Mouse (Mus musculus): ENCODE results near the gene Trpc4ap. TPM values are rescaled to one million over a fixed set of nuclear protein-coding genes. Genes with fewer than 3 reads are reported as not detected.

Gene Trpc4ap
- polyA plus RNA-seq, 1 experiment from 2014 or later = 153 TPM

DNA sequence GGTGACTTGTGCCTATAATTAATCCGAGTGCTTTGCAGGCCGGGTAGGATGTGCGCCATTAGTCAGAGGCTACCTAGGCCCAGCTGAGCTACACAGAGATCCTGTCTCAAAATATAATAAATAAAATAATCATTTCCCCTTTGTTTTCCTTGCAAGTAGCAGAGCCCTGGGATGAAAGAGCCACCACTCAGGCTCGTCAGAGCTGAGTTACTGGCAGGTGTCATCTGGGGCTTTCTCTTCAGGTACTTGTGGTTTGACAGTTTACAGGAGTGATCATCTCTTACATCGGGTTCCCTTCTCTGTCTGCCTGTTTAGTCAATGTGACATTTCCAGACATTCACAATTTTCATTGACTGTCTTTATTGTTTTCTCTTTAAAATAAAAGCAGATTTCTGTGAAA is 5.6 kb downstream of the Trpc4ap start:
- DNase-seq (ENCODE audit: low spot score) (no peak), ATAC-seq (no peak)
- H3K4me3 ChIP-seq (ENCODE audit: low read depth, low read length) = no peak overlapping the region

DNA sequence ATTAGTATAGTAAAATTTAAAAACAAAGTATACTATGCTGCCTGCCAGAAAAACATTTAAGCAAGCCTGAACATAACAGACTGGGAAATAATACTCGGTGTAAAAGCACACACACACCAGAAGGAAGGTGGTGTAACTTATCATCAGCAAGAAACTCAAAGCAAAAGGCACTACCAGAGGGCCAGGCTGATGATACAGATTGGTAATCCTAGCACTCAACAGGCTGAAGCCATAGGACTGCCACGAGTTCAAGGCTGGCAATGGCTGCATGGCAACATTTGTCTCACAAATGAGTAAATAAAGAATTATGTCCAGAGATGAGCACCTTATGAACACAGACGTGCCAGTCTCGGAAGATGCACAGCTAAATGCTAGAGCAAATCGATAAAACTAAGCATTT is 8.4 kb downstream of the Trpc4ap start:
- DNase-seq (ENCODE audit: low spot score) (no peak), ATAC-seq (no peak)
- H3K4me3 ChIP-seq (ENCODE audit: low read depth, low read length) = no peak overlapping the region
- no peaks in the 10 kb centered on the region for H3K9me3 ChIP-seq (replicated peaks; ENCODE audit: control insufficient read depth, low read length)
- H3K36me3 ChIP-seq (ENCODE audit: control insufficient read depth, insufficient read depth, low read length) = peaks cover 14% of the 10 kb centered on the region
- no peaks in the 10 kb centered on the region for H3K27me3 ChIP-seq (replicated peaks; ENCODE audit: control insufficient read depth, insufficient read depth, low read length)
- H3K4me2 ChIP-seq (ENCODE audit: low read length) = no peak overlapping the region
- 94% methylated on average over 5 of the region's 5 CpGs for WGBS
- no peak overlapping the region for H3K9ac ChIP-seq (ENCODE audit: low read length)
- no peaks in the 10 kb centered on the region for H3K4me1 ChIP-seq (ENCODE audit: control insufficient read depth, insufficient read depth, low read length)
- no peak overlapping the region for H3K27ac ChIP-seq (ENCODE audit: low read depth, low read length)

More for the DNA sequence above, 5.6 kb downstream of the Trpc4ap start:
- Histone ChIP-seq H3K9me3 (replicated peaks; ENCODE audit: control insufficient read depth, low read length) (no peaks in the 10 kb centered on the region), H3K27ac (ENCODE audit: low read depth, low read length) (no peak overlapping the region), H3K9ac (ENCODE audit: low read length) (no peak overlapping the region), H3K27me3 (replicated peaks; ENCODE audit: control insufficient read depth, insufficient read depth, low read length) (no peaks in the 10 kb centered on the region), H3K36me3 (ENCODE audit: control insufficient read depth, insufficient read depth, low read length) (peaks cover 14% of the 10 kb centered on the region), H3K4me2 (ENCODE audit: low read length) (no peak overlapping the region), H3K4me1 (ENCODE audit: control insufficient read depth, insufficient read depth, low read length) (peaks cover 13% of the 10 kb centered on the region)
- 88% methylated on average over 5 of the region's 5 CpGs for WGBS

DNA sequence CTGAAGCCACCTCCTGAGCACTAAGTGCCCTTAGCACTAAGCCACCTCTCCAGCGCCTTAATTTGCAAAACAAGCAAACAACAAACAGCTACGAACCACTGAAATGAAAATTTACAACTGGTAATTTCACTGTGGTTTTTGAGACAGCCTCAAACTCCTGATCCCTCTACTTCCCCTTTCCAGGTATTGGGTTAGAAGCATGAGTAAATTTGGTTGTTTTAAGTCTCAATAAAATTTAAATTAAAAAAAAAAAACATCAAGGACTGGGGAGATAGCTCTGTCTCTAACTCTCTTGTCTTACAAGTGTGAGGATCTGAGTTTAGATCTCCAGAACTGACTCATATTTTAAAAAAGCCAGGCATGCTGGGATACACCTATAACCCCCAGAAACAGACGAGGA is 9.0 kb downstream of the Trpc4ap start:
- no peaks in the 10 kb centered on the region for H3K9me3 ChIP-seq (replicated peaks; ENCODE audit: control insufficient read depth, low read length)
- no peak for DNase-seq (ENCODE audit: low spot score)
- no peak overlapping the region for H3K4me2 ChIP-seq (ENCODE audit: low read length)
- no peak overlapping the region for H3K9ac ChIP-seq (ENCODE audit: low read length)
- ATAC-seq = no peak
- no peaks in the 10 kb centered on the region for H3K4me1 ChIP-seq (ENCODE audit: control insufficient read depth, insufficient read depth, low read length)
- H3K36me3 ChIP-seq (ENCODE audit: control insufficient read depth, insufficient read depth, low read length) = peaks cover 14% of the 10 kb centered on the region
- WGBS = 75% methylated on average over 3 of the region's 3 CpGs
- no peak overlapping the region for H3K27ac ChIP-seq (ENCODE audit: low read depth, low read length)
- no peaks in the 10 kb centered on the region for H3K27me3 ChIP-seq (replicated peaks; ENCODE audit: control insufficient read depth, insufficient read depth, low read length)
- no peak overlapping the region for H3K4me3 ChIP-seq (ENCODE audit: low read depth, low read length)

DNA sequence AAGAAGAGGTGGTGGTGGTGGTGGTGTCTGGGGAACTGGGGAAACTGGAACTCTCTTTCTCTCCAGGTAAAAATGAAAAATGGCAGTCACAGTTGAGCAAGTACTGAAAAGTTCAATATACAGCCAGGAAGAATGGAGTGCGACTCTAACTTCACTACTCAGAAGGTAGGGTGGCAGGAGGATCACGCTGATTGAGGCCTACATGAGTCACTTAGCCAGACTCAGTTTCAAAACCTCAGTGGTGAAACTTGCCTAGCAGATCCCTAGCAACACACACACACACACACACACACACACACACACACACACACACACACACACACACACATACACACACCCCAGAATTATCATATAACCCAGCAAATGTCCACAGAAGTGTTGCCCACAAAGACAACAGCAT is 10.3 kb downstream of the Trpc4ap start:
- Histone ChIP-seq H3K27me3 (replicated peaks; ENCODE audit: control insufficient read depth, insufficient read depth, low read length) (no peaks in the 10 kb centered on the region), H3K4me1 (ENCODE audit: control insufficient read depth, insufficient read depth, low read length) (no peaks in the 10 kb centered on the region), H3K9ac (ENCODE audit: low read length) (no peak overlapping the region), H3K4me2 (ENCODE audit: low read length) (no peak overlapping the region), H3K4me3 (ENCODE audit: low read depth, low read length) (no peak overlapping the region), H3K27ac (ENCODE audit: low read depth, low read length) (no peak overlapping the region), H3K9me3 (replicated peaks; ENCODE audit: control insufficient read depth, low read length) (no peaks in the 10 kb centered on the region), H3K36me3 (ENCODE audit: control insufficient read depth, insufficient read depth, low read length) (peaks cover 7% of the 10 kb centered on the region; the same call in 1 of the 2 replicates)
- DNase-seq (ENCODE audit: low spot score) (no peak), ATAC-seq (no peak)
- WGBS = 94% methylated on average over 2 of the region's 2 CpGs

DNA sequence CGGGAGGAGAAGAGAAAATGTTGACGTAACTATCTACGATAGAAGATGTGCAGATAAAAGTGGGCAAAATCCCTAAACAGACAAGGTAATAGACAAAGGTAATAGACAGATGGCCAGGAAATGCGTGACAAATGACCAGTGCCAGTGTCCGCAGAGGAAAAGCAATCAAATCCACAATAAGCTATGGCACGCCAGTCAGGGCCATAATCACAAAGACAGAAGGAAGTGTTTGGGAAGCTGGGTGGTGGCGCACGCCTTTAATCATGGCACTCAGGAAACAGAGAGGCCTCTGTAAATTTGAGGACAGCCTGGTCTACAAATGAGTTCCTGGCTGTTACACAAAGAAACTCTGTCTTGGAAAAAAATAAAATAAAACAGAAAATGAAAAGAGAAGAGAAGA is 11.0 kb downstream of the Trpc4ap start:
- H3K27me3 ChIP-seq (replicated peaks; ENCODE audit: control insufficient read depth, insufficient read depth, low read length) = no peaks in the 10 kb centered on the region
- no peak overlapping the region for H3K27ac ChIP-seq (ENCODE audit: low read depth, low read length)
- H3K9me3 ChIP-seq (replicated peaks; ENCODE audit: control insufficient read depth, low read length) = no peaks in the 10 kb centered on the region
- DNase-seq (ENCODE audit: low spot score) (no peak), ATAC-seq (no peak)
- no peak overlapping the region for H3K4me2 ChIP-seq (ENCODE audit: low read length)
- no peak overlapping the region for H3K4me3 ChIP-seq (ENCODE audit: low read depth, low read length)
- H3K4me1 ChIP-seq (ENCODE audit: control insufficient read depth, insufficient read depth, low read length) = no peaks in the 10 kb centered on the region
- peaks cover 5% of the 10 kb centered on the region; the same call in 1 of the 2 replicates for H3K36me3 ChIP-seq (ENCODE audit: control insufficient read depth, insufficient read depth, low read length)
- no peak overlapping the region for H3K9ac ChIP-seq (ENCODE audit: low read length)
- 84% methylated on average over 8 of the region's 8 CpGs for WGBS

DNA sequence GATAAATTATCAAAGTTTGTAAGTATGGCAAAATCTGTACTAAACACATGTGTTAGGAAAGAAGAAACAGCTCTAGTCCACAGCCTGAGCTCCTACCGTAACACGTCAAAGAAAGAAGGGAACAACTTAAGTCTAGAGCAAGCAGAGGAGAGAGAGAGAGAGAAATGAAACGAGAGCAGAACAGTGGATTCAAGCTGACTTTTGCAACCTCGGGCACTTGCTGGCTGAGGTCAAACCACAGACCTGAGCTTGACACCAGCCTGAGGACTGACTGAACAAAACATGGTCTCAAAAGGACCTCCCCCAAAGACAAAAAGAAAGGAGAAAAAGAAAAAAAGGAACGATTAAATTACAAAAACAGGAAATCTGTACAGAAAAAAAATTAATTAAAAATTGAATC is 11.6 kb downstream of the Trpc4ap start:
- no peak overlapping the region for H3K4me2 ChIP-seq (ENCODE audit: low read length)
- no peak overlapping the region for H3K27ac ChIP-seq (ENCODE audit: low read depth, low read length)
- H3K36me3 ChIP-seq (ENCODE audit: control insufficient read depth, insufficient read depth, low read length) = peaks cover 2% of the 10 kb centered on the region; the same call in 1 of the 2 replicates
- DNase-seq (ENCODE audit: low spot score) = no peak
- WGBS = 80% methylated on average over 5 of the region's 5 CpGs
- H3K9me3 ChIP-seq (replicated peaks; ENCODE audit: control insufficient read depth, low read length) = no peaks in the 10 kb centered on the region
- H3K4me3 ChIP-seq (ENCODE audit: low read depth, low read length) = no peak overlapping the region
- H3K4me1 ChIP-seq (ENCODE audit: control insufficient read depth, insufficient read depth, low read length) = no peaks in the 10 kb centered on the region
- no peaks in the 10 kb centered on the region for H3K27me3 ChIP-seq (replicated peaks; ENCODE audit: control insufficient read depth, insufficient read depth, low read length)
- H3K9ac ChIP-seq (ENCODE audit: low read length) = no peak overlapping the region
- no peak for ATAC-seq

DNA sequence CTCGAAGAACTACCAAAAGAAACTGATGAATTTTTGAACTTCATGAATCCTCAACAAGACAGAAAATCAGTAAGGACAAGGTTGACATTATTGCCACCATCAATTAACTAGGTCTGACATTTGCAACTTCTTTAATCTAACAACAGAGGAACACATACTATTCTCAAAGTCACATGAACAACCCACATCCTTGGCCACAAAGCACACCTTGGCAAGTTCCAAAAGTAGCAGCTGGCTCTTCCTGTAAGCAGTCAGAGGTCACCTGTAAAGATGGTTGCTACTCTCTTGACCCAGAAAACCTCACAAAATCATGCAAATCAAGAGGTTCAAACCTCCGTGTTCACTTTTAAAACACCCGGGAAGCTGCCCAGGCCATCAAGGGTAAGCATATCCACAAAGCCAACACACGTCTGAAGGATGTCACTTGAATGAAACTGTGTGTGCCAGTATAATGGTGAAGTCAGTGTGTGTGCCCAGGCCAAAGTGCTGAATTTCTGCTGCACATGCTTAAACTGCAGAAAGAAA is 12.5 kb downstream of the Trpc4ap start:
- DNase-seq (ENCODE audit: low spot score) (no peak), ATAC-seq (no peak)
- Histone ChIP-seq H3K9me3 (replicated peaks; ENCODE audit: control insufficient read depth, low read length) (no peaks in the 10 kb centered on the region), H3K36me3 (ENCODE audit: control insufficient read depth, insufficient read depth, low read length) (no peaks in the 10 kb centered on the region), H3K27me3 (replicated peaks; ENCODE audit: control insufficient read depth, insufficient read depth, low read length) (no peaks in the 10 kb centered on the region), H3K4me1 (ENCODE audit: control insufficient read depth, insufficient read depth, low read length) (no peaks in the 10 kb centered on the region), H3K4me3 (ENCODE audit: low read depth, low read length) (no peak overlapping the region), H3K9ac (ENCODE audit: low read length) (no peak overlapping the region), H3K4me2 (ENCODE audit: low read length) (no peak overlapping the region), H3K27ac (ENCODE audit: low read depth, low read length) (no peak overlapping the region)
- 91% methylated on average over 4 of the region's 4 CpGs for WGBS

DNA sequence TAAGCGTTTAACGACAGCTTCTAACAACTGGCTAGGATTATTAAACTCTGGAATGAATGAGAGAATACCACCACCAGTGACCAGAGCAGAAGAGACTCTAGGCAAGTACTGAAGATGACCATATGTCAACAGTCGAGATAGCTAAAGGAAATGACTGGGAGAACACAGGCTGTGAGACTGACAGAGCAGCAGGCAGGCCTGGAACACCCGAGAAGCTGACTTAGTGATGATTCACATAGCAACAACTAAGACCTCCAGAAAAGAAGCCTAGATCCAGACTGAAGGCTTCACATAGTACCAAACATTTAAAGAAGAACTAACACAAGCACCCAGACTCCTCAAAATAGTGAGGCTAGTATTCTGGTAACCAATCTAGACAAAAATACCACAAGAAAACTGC is 17.1 kb downstream of the Trpc4ap start:
- no peak overlapping the region for H3K4me2 ChIP-seq (ENCODE audit: low read length)
- H3K27ac ChIP-seq (ENCODE audit: low read depth, low read length) = 0 out of 2 replicates have a peak overlapping the region, but pooled peaks have one; percentile 21
- no peak overlapping the region for H3K9ac ChIP-seq (ENCODE audit: low read length)
- no peak overlapping the region for H3K4me3 ChIP-seq (ENCODE audit: low read depth, low read length)
- H3K27me3 ChIP-seq (replicated peaks; ENCODE audit: control insufficient read depth, insufficient read depth, low read length) = no peaks in the 10 kb centered on the region
- ATAC-seq = no peak
- 81% methylated on average over 4 of the region's 4 CpGs for WGBS
- no peak for DNase-seq (ENCODE audit: low spot score)
- H3K9me3 ChIP-seq (replicated peaks; ENCODE audit: control insufficient read depth, low read length) = no peaks in the 10 kb centered on the region
- no peaks in the 10 kb centered on the region for H3K4me1 ChIP-seq (ENCODE audit: control insufficient read depth, insufficient read depth, low read length)
- peaks cover 25% of the 10 kb centered on the region for H3K36me3 ChIP-seq (ENCODE audit: control insufficient read depth, insufficient read depth, low read length)

DNA sequence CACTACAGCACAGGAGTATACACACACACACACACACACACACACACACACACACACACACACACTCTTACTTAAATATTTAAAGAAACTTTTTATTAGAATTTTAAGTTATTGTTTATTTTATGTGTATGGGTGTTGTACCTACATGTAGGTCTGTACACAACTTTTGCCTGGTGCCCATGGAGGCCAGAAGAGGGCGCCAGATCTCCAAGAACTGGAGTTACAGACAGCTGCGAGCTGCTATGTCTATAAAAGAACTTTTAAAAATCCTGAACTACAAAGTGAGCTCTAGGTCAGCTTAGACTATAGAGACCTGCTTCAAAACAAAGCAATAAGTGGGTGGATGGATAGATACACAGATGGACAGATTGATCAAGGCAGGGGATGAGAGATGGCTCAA is 18.6 kb downstream of the Trpc4ap start:
- no peak for ATAC-seq

More for the DNA sequence above, 18.6 kb downstream of the Trpc4ap start:
- Histone ChIP-seq H3K4me1 (ENCODE audit: control insufficient read depth, insufficient read depth, low read length) (no peaks in the 10 kb centered on the region), H3K27me3 (replicated peaks; ENCODE audit: control insufficient read depth, insufficient read depth, low read length) (no peaks in the 10 kb centered on the region), H3K4me2 (ENCODE audit: low read length) (no peak overlapping the region), H3K9ac (ENCODE audit: low read length) (no peak overlapping the region), H3K9me3 (replicated peaks; ENCODE audit: control insufficient read depth, low read length) (no peaks in the 10 kb centered on the region), H3K4me3 (ENCODE audit: low read depth, low read length) (no peak overlapping the region), H3K27ac (ENCODE audit: low read depth, low read length) (no peak overlapping the region), H3K36me3 (ENCODE audit: control insufficient read depth, insufficient read depth, low read length) (peaks cover 29% of the 10 kb centered on the region)
- peak; percentile 60 for DNase-seq (ENCODE audit: low spot score)
- WGBS = 27% methylated on average over 2 of the region's 2 CpGs
